Mouse (Mus musculus): ENCODE measurements around the gene Gna11.

Gna11 gene

GRCm38 (mm10) chr10:81505016-81505664 lies 39.9 kb downstream of the Gna11 start:
- DNase-seq (ENCODE audit: low spot score): no peak

- peak; percentile 90 for DNase-seq (ENCODE audit: low spot score)
These were observed 42.3 kb downstream of the Gna11 start for GRCm38 (mm10) chr10:81502658-81503057.

GRCm38 (mm10) chr10:81501863-81502262 lies 43.1 kb downstream of the Gna11 start:
- no peak for DNase-seq (ENCODE audit: low spot score)

GRCm38 (mm10) chr10:81500032-81500431 lies 45.0 kb downstream of the Gna11 start, which contains the start of gene S1pr4:
Gene S1pr4, minus strand, starts transcription at chr10:81500132.
- no peak for DNase-seq (ENCODE audit: low spot score)

- no peak for DNase-seq (ENCODE audit: low spot score)
These were observed 45.6 kb downstream of the Gna11 start for GRCm38 (mm10) chr10:81499250-81499901.

DNA sequence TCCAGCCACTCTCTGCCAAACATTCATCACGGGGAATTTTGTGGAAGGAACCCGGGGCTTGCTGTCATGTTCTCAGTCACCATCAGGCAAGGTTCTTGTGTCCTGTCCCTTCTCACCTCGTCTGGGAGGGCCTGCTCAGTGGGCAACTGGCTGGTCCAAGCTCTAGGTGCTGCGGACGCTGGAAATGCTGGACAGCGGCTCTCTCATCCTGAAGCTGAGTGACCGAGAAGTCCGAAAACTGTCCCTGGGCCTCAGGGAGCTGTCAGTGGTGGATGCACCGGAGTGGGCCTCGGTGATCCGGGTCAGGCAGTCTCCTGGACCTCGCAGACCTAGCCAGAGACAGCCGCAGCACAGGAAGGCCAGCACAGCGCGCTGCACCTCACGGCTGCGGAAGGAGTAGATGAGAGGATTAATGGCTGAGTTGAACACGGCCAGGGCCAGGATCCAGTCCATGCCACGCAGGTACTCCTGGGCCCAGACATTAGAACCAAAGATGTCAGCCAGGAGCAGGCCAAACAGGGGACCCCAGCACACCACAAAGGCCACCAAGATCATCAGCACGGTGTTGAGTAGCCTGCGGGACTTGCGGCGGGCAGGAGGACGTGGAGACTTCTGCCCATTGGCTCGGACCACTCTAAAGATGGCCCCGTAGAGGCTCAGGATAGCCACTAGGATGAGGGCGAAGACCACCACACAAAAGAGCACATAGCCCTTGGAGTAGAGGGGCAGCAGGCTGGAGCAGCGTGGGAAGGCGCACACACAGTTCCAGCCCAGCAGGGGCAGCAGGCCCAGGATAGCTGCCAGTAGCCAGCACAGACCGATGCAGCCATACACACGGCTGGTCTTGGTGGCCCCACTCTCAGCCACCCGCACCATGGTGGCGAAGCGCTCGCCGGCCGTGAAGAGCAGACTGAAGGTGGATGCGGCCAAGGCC lies 46.4 kb downstream of the Gna11 start:
- no peak for DNase-seq (ENCODE audit: low spot score)

DNA sequence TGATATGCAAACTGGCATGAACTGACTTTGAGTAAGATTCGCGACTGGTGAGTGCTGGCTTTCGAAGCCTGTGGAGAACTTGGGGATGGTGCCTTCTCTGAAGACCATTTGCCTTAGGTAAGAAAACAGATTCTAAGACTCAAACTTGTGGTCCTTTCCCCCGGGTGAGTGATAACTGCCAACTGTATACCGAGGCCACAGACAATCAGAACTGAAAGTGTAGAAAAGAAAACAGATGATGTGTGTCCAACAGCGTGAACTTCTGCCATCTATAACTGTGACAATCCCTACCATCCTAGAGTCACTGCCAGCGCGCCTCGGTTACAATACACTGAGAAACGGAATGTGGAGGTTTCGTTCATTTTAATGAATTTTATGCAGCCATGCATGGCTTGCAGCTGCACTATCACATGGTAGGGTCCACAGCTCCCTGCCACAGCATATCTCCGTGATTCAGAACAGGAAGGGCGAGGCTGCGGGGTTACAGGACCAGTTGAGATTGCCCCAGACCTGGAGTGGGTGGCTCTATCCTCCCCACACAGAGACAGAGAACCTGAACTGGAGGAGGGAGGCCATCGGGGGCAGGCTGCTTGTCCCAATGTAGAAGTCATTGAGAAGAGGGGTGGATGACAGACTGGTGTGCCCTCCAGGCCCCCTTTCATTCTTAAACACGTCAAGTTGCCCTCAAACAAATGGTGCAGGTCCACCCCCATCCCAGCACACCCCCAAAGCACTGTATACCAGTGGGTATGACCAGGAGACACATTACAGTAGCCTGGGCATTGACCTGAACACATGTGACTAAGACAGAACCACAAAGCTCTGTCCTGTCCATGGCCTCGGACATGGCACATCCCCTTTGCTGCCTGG lies 47.4 kb downstream of the Gna11 start:
- no peak for DNase-seq (ENCODE audit: low spot score)

DNA sequence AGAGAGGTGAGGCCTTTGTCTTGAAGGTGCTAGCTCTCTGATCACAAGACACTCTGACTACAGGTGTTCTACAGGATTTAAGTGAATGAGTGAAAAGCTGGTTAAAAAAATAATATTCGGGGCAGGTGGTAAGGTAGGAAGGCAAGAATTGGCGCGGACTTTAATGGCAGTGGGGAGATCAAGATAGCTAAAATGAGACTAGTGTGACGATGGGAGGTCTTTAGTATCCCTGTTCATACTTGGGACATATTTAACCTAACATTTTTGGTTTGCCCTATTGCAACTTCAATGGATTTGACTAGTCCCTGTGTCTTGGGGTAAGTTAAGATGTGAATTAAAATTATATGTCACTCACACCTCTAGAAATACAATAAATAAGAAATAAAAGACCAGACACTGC lies 48.0 kb downstream of the Gna11 start:
- DNase-seq (ENCODE audit: low spot score): no peak

DNA sequence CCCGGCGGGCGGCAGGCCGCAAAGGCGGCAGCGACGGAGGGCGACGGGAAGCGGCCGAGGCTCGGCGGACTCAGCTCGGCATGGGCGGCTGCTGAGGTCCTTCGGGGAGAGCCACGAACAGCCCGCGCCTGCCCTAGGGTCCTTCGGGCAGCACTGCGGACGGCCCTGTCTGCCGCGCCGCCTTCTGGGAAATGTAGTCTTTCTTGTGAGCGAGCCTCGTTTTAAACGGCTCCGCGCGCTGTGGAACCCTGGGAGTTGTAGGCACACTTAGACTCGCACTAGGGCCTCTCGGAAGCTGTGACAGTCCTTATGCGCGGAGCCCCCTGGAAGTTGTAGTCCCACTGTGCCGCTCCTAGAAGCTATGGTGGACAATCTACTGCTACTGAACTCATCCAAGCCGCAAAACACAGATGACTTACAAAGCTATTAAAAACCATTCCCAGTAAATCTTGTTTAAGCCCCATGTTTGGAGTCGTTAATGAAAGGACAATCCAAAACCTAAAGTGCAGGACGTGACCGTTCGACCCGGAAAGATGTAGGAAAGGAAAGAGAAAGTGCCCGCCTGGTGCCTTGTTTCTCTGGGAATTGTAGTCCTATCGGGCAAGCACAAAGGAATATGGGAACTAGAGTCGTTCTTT lies 48.6 kb downstream of the Gna11 start, which contains the start of gene Ncln:
Gene Ncln (minus strand): TSS at position 129 of the 638 bp plus-strand sequence.
- peak; percentile 99 for DNase-seq (ENCODE audit: low spot score)

- no peak for DNase-seq (ENCODE audit: low spot score)
These were observed 49.2 kb downstream of the Gna11 start for GRCm38 (mm10) chr10:81495616-81496263.

GRCm38 (mm10) chr10:81495151-81495550 lies 49.8 kb downstream of the Gna11 start:
- DNase-seq (ENCODE audit: low spot score): no peak

DNA sequence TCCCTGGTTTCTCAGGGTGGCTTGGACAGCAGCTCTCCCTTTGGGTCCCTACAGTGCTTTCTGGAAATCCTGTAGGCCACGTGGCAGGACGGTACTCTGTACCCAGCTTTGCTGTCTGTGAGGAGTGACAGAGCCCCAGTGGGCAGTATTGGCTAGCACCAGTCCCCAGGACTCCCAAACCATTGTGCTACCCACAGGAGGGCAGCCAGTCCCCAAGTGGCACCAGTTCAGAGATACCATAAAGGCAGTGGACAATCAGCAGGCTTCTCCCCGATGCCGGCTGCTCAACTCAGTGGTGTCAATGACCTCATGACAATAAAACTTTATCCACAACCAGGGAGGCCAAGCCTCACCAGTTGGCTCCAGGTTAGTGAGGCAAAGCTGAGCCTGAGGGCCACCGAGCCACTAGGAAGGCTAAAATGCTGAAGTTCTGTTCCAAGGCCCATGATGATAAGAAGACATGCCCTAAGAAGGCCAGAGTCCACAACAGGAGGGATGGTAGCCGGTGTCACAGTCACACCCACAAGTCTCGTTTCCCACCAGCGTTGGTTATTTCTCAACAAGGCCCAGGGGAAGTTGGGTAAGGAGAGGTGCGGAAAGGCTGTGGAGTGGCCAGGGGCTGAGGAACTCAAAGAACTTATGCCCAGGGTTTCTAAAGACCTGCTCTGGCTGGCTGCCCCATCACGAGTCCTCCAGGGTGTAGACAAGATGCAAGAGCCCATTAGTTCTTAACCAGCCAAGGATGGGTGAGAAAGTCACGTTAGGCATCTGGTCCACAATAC lies 50.5 kb downstream of the Gna11 start:
- no peak for DNase-seq (ENCODE audit: low spot score)

DNA sequence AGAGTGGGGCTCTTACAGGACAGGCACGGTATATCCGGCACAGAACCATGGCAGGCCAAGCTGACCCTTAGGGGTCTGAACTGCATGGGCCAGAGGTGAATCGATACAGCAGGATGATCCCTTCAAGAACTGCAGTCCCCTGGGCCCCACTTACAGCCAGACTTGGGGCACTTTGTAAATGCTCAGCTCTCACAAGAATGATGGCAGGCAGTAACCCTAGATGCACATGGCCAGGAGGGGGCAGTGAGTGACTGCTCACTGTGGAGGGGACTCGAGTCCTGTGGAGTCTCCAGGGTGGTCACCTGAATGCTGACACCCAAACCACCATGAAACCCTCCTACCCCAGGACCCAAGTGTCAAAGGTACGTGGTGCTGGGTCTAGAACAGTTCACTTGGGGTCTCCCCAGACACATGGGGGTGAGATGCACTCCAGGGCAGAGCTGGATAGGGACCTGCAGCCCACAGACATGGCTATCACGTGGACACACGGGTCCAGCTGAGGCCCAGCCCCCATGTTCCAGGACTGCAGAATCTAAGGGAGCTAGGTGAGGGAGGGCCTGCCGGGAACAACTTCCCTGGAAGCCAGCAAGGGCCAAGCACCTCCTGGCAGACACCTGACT lies 51.3 kb downstream of the Gna11 start:
- no peak for DNase-seq (ENCODE audit: low spot score)

GRCm38 (mm10) chr10:81492606-81493240 lies 52.3 kb downstream of the Gna11 start:
- DNase-seq (ENCODE audit: low spot score): no peak

GRCm38 (mm10) chr10:81491018-81491417 lies 54.0 kb downstream of the Gna11 start:
- DNase-seq (ENCODE audit: low spot score): no peak

GRCm38 (mm10) chr10:81489941-81490340 lies 55.0 kb downstream of the Gna11 start:
- DNase-seq (ENCODE audit: low spot score): no peak

GRCm38 (mm10) chr10:81488081-81488480 lies 56.9 kb downstream of the Gna11 start:
- DNase-seq (ENCODE audit: low spot score): no peak

DNA sequence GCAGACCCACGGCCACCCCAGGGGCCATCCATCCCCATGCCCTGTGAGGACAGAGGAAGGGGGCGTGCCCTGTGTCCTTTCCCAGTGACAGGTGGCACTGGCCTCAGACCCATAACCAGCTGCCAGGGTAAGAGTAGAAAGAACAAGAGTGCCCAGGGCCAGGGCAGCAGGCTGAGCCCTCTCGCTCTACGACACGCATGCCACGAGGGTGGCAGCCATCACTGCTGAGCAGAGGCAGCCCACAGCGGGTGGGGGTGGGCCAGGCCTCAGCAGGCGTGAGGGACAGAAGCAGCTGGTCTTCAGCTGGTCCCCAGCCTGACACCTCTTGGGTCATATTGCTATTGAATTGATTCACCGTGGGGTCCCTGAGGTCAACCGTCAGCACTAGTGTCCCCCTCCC lies 58.5 kb downstream of the Gna11 start:
- DNase-seq (ENCODE audit: low spot score): no peak

DNA sequence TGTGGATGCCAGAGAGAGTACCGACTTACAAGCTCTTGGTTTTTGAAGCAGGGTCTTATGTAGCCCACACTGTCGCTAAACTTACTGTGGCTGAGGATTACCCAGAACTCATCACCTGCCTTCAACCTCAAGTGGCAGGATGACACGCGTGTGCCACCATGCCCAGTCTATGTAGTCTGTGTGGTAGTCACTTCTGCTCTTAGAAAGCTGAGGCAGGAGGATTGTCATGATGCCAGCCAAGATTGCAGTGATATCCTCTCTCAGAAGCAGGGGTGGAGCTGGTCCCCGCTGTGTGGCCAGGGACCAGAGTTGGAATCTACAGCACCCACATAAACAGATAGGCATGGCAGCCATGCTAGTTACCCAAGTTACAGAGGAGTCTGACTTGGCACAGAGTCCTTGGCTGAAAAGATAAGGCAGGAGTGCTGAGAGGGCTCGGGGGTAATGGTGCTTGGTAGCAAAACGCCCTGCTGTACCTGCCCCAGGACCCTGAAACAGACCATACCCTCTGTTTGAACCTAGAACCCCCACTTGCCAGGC lies 59.4 kb downstream of the Gna11 start:
- no peak for DNase-seq (ENCODE audit: low spot score)
